ENCODE assay signal across 9 mouse cellular contexts in genomic region chr15:78912040-78912439, GRCm38 (mm10). TPM values are rescaled to one million over a fixed set of nuclear protein-coding genes. Genes with fewer than 3 reads are reported as not detected.
DNase-seq lines count a peak whose midpoint lies in the region; ATAC-seq and TF ChIP-seq lines count a peak whose summit lies in the region.
"Had no signal": no experiment of that assay in that cellular context is flagged by ENCODE, and none has a peak within 500 bp of the region (broad histone marks: within the 10 kb centered on the region; RNA-seq: fewer than 3 reads in every experiment).

No protein-coding gene starts in this region.

- peak; percentile 38 for TF ChIP-seq CTCF in heart, adult 2 months (IDR thresholded peaks at IDR 0.05)

- no peak for ATAC-seq in embryonic facial prominence, embryonic 14.5 days (ENCODE audit: low read depth)
- ATAC-seq in monocyte, adult 5-6 weeks (replicated peaks; ENCODE audit: insufficient number of reproducible peaks, low FRiP score, low TSS enrichment, poor library complexity, severe bottlenecking): no peak

- peaks cover 2% of the 10 kb centered on the region for H3K4me1 ChIP-seq in heart, adult 2 months (ENCODE audit: control insufficient read depth, insufficient read depth, low read length)
- peaks cover 23% of the 10 kb centered on the region for H3K4me1 ChIP-seq in embryonic facial prominence, embryonic 14.5 days (ENCODE audit: control insufficient read depth, insufficient read depth, low read length)

- intact Hi-C loops in heart, adult 2 months (cut with DNase I): loop anchor here (5.0 kb wide), 1 partner anchor 115 kb away; the partner anchor contains the start of gene H1f0
- intact Hi-C loops in heart, postnatal 14 days (cut with DNase I): no loop called here

- no peak overlapping the region for H3K9ac ChIP-seq in heart, adult 2 months (ENCODE audit: low read depth, low read length)
- no peak overlapping the region for H3K9ac ChIP-seq in embryonic facial prominence, embryonic 14.5 days (ENCODE audit: low read depth, low read length)

- H3K9me3 ChIP-seq in embryonic facial prominence, embryonic 14.5 days (ENCODE audit: control insufficient read depth, low read length): no peaks in the 10 kb centered on the region

- 57% methylated on average over 9 of the region's 9 CpGs for WGBS in heart, adult 2 months
- 38% methylated on average over 9 of the region's 9 CpGs for WGBS in embryonic facial prominence, embryonic 14.5 days

- H3K4me3 ChIP-seq in heart, adult 2 months: no peak overlapping the region
- H3K4me3 ChIP-seq in embryonic facial prominence, embryonic 14.5 days (ENCODE audit: low read depth, low read length): no peak overlapping the region

- TF ChIP-seq EP300 in heart, adult 2 months (IDR thresholded peaks at IDR 0.05; ENCODE audit: insufficient read depth, low read depth, low read length): no peak

- no peaks in the 10 kb centered on the region for H3K36me3 ChIP-seq in heart, adult 2 months (ENCODE audit: control insufficient read depth, insufficient read depth, low read length)
- H3K36me3 ChIP-seq in embryonic facial prominence, embryonic 14.5 days (ENCODE audit: control insufficient read depth, insufficient read depth, low read length): peaks cover 54% of the 10 kb centered on the region

- peaks cover 2% of the 10 kb centered on the region; the same call in 1 of the 2 replicates for H3K27me3 ChIP-seq in heart, adult 2 months (ENCODE audit: control insufficient read depth, insufficient read depth, low read length)
- H3K27me3 ChIP-seq in embryonic facial prominence, embryonic 14.5 days (replicated peaks; ENCODE audit: control insufficient read depth, insufficient read depth, low read length): no peaks in the 10 kb centered on the region

- TF ChIP-seq POLR2A in heart, adult 2 months (IDR thresholded peaks at IDR 0.05; ENCODE audit: insufficient read depth, low read depth, low read length): no peak

- no peak for DNase-seq in heart, adult 2 months
- DNase-seq in heart, postnatal 14 days: no peak
- peak; percentile 53 for DNase-seq in thymus, postnatal 14 days
- no peak for DNase-seq in thymus, adult 18-20 months
- DNase-seq in embryonic facial prominence, embryonic 14.5 days (ENCODE audit: low spot score): peak; percentile 63
- DNase-seq in thymus, postnatal 4 days: peak; percentile 63
- DNase-seq in gastrocnemius, postnatal 4 days (ENCODE audit: low spot score in 2 of 2): no peak

- H3K4me2 ChIP-seq in embryonic facial prominence, embryonic 14.5 days (ENCODE audit: low read depth, low read length): no peak overlapping the region

- no peaks in the 10 kb centered on the region for H3K79me2 ChIP-seq in heart, adult 2 months (replicated peaks; ENCODE audit: control insufficient read depth, insufficient read depth, low read length)

- no peak overlapping the region for H3K27ac ChIP-seq in heart, adult 2 months
- H3K27ac ChIP-seq in embryonic facial prominence, embryonic 14.5 days (replicated peaks; ENCODE audit: low read depth, low read length): no peak overlapping the region
- H3K27ac ChIP-seq: macrophage had no signal

RNA-seq across cellular contexts. Expression of gene Pdxp, which starts 1.7 kb away (rescaled TPM):
- under 1 TPM; 0.81 to 0.86 TPM for total RNA-seq in heart, adult 2 months (2021)
- 2.0 and 2.9 TPM in 2 replicates for polyA plus RNA-seq in heart, adult 2 months (2012; rRNA removed)
- total RNA-seq in heart, postnatal 14 days (2021): 1 to 10 TPM; 1.6 to 1.9 TPM
- polyA plus RNA-seq in embryonic facial prominence, embryonic 14.5 days (2014; fragmentation: Nextera tagmentation; extraction: Ambion mirVana): 19.6 and 21.0 TPM in 2 replicates
- total RNA-seq in monocyte, adult 5-6 weeks (2017): 1.1 to 3.5 TPM in 2 of 3 replicates, not detected in the other
- total RNA-seq in gastrocnemius, postnatal 4 days (2021): 10 to 100 TPM; 16.4 to 21.7 TPM

RNA-seq across cellular contexts. Expression of gene Sh3bp1, which starts 12.5 kb away (rescaled TPM):
- 1 to 10 TPM; 2.6 to 3.3 TPM for total RNA-seq in heart, adult 2 months (2021)
- polyA plus RNA-seq in heart, adult 2 months (2012; rRNA removed): 12.6 and 19.2 TPM in 2 replicates
- 1 to 10 TPM; 4.6 to 6.3 TPM for total RNA-seq in heart, postnatal 14 days (2021)
- 40.8 and 44.1 TPM in 2 replicates for polyA plus RNA-seq in embryonic facial prominence, embryonic 14.5 days (2014; fragmentation: Nextera tagmentation; extraction: Ambion mirVana)
- total RNA-seq in monocyte, adult 5-6 weeks (2017): 18.5 to 41.3 TPM (median 19.2 TPM) in 3 replicates
- total RNA-seq in gastrocnemius, postnatal 4 days (2021): 10 to 100 TPM; 14.6 to 16.4 TPM

RNA-seq across cellular contexts. Expression of gene Gm49510, which starts 12.6 kb away (rescaled TPM):
- total RNA-seq in heart, adult 2 months (2021): not detected
- 0.04 TPM in 1 of 2 replicates, not detected in the other for polyA plus RNA-seq in heart, adult 2 months (2012; rRNA removed)
- not detected for total RNA-seq in heart, postnatal 14 days (2021)
- polyA plus RNA-seq in embryonic facial prominence, embryonic 14.5 days (2014; fragmentation: Nextera tagmentation; extraction: Ambion mirVana): 0.58 and 0.98 TPM in 2 replicates
- total RNA-seq in monocyte, adult 5-6 weeks (2017): 1.7 to 3.9 TPM (median 1.9 TPM) in 3 replicates
- total RNA-seq in gastrocnemius, postnatal 4 days (2021): not detected
- polyA plus RNA-seq: macrophage had no signal

RNA-seq across cellular contexts. Expression of gene Lgals1, which starts 14.5 kb away (rescaled TPM):
- total RNA-seq in heart, adult 2 months (2021): 100 to 1,000 TPM; 174 to 176 TPM
- 425 and 497 TPM in 2 replicates for polyA plus RNA-seq in heart, adult 2 months (2012; rRNA removed)
- 100 to 1,000 TPM; 236 to 276 TPM for total RNA-seq in heart, postnatal 14 days (2021)
- polyA plus RNA-seq in embryonic facial prominence, embryonic 14.5 days (2014; fragmentation: Nextera tagmentation; extraction: Ambion mirVana): 2,628 and 2,877 TPM in 2 replicates
- 404 to 1,073 TPM (median 510 TPM) in 3 replicates for total RNA-seq in monocyte, adult 5-6 weeks (2017)
- 1,000 to 10,000 TPM; 1,203 to 1,363 TPM for total RNA-seq in gastrocnemius, postnatal 4 days (2021)

RNA-seq across cellular contexts. Expression of gene Nol12, which starts 22.7 kb away (rescaled TPM):
- total RNA-seq in heart, adult 2 months (2021): 10 to 100 TPM; 13.8 to 17.4 TPM
- 9.9 and 13.1 TPM in 2 replicates for polyA plus RNA-seq in heart, adult 2 months (2012; rRNA removed)
- total RNA-seq in heart, postnatal 14 days (2021): 10 to 100 TPM; 13.6 to 14.3 TPM
- 51.1 and 54.3 TPM in 2 replicates for polyA plus RNA-seq in embryonic facial prominence, embryonic 14.5 days (2014; fragmentation: Nextera tagmentation; extraction: Ambion mirVana)
- 8.3 to 18.0 TPM (median 11.6 TPM) in 3 replicates for total RNA-seq in monocyte, adult 5-6 weeks (2017)
- 10 to 100 TPM; 34.4 to 38.6 TPM for total RNA-seq in gastrocnemius, postnatal 4 days (2021)

Comparison
In these comparisons a context has a peak if more than half of its experiments do, and no peak if none do; other contexts are left out.
1. DNase-seq: peak in thymus, postnatal 14 days (single experiment), embryonic facial prominence, embryonic 14.5 days (single experiment) and thymus, postnatal 4 days (single experiment); none in heart, adult 2 months (0 of 2), heart, postnatal 14 days (0 of 2), thymus, adult 18-20 months (0 of 2) and gastrocnemius, postnatal 4 days (0 of 2).